Mouse (Mus musculus) lung, embryonic 16.5 days (tissue): ENCODE data around the gene 1700001O22Rik. TPM values are rescaled to one million over a fixed set of nuclear protein-coding genes. Genes with fewer than 3 reads are reported as not detected.

Source experiments
- ATAC-seq: fragments of 200-750 bp; cut with Nextera tagmentation; 2 replicates; pipeline ENCODE4 v1.8.0; 2017; ENCODE audit warnings: low read depth, mild to moderate bottlenecking, moderate library complexity
- H3K27ac ChIP-seq: fragments of 300-500 bp; sonication (generic); 2 replicates; pipeline ENCODE4 v1.5.1; 2014; ENCODE audit warnings: mild to moderate bottlenecking, control low read depth, low read length
- H3K27me3 ChIP-seq: fragments of 300-500 bp; sonication (generic); 2 replicates; pipeline ENCODE4 v1.6.1; 2014; ENCODE audit warnings: low read depth, low read length, mixed read lengths; ENCODE audit not compliant: control insufficient read depth, insufficient read depth
- H3K36me3 ChIP-seq: fragments of 300-500 bp; sonication (generic); 2 replicates; pipeline ENCODE4 v1.6.1; 2014; ENCODE audit warnings: low read length; ENCODE audit not compliant: control insufficient read depth, insufficient read depth
- H3K4me1 ChIP-seq: fragments of 300-500 bp; sonication (generic); replicated peaks from 2 replicates; pipeline ENCODE4 v1.6.1; 2014; ENCODE audit warnings: low read length, mixed read lengths; ENCODE audit not compliant: control insufficient read depth, insufficient read depth
- H3K4me2 ChIP-seq: fragments of 300-500 bp; sonication (generic); 2 replicates; pipeline ENCODE4 v1.6.1; 2014; ENCODE audit warnings: low read depth, low read length, control low read depth
- H3K4me3 ChIP-seq: fragments of 300-500 bp; sonication (generic); 2 replicates; pipeline ENCODE4 v1.5.1; 2014; ENCODE audit warnings: mild to moderate bottlenecking, low read length, control low read depth
- H3K9ac ChIP-seq: fragments of 300-500 bp; sonication (generic); 2 replicates; pipeline ENCODE4 v1.6.1; 2014; ENCODE audit warnings: low read length, control low read depth
- H3K9me3 ChIP-seq: fragments of 300-500 bp; sonication (generic); 2 replicates; pipeline ENCODE4 v1.6.1; 2016; ENCODE audit warnings: low read length; ENCODE audit not compliant: control insufficient read depth
- WGBS: fragments of 180-500 bp; shearing (Covaris S2); extraction: QIAGEN DNeasy Blood & Tissue Kit; methylation state at CpG from one replicate; pipeline ENCODE4 v1.1.7; 2014; 5-methylcytosine and 5-hydroxymethylcytosine counted together
- polyA plus RNA-seq: library from polyadenylated mRNA; unstranded; fragments of >200 nt; fragmentation: Nextera tagmentation; extraction: Ambion mirVana; gene quantifications from 2 replicates; pipeline ENCODE4 v1.2.1, GENCODE M21; 2015

1700001O22Rik gene
- polyA plus RNA-seq, 1 experiment from 2014 or later = 4.2 TPM

DNA sequence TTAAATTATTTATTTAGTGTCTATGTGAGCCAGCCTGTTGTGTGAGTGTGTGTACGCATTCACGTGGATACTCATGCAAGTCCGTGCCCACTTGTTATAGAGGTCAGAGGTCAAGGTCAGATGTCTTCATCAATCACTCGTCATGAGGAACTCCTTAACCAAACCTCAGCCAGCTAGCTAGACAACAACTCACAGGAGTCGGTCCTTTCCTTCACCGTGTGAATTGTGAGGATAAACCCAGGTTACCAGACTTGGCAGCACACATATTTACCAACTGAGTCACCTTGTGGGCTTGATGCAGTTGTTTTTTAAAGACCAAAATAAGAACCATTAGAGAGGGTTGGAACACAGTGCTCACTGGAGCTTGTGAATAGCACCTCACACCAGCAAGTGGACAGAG, 42.8 kb downstream of the 1700001O22Rik start:
- no peak overlapping the region for H3K9ac ChIP-seq
- ATAC-seq = no peak
- no peak overlapping the region for H3K27ac ChIP-seq
- no peak overlapping the region for H3K4me3 ChIP-seq
- H3K4me2 ChIP-seq = no peak overlapping the region
- no peaks in the 10 kb centered on the region for H3K27me3 ChIP-seq
- peaks cover 10% of the 10 kb centered on the region; the same call in 1 of the 2 replicates for H3K9me3 ChIP-seq
- no peaks in the 10 kb centered on the region for H3K36me3 ChIP-seq
- WGBS = 44% methylated on average over 6 of the region's 6 CpGs
- H3K4me1 ChIP-seq = peaks cover 33% of the 10 kb centered on the region

DNA sequence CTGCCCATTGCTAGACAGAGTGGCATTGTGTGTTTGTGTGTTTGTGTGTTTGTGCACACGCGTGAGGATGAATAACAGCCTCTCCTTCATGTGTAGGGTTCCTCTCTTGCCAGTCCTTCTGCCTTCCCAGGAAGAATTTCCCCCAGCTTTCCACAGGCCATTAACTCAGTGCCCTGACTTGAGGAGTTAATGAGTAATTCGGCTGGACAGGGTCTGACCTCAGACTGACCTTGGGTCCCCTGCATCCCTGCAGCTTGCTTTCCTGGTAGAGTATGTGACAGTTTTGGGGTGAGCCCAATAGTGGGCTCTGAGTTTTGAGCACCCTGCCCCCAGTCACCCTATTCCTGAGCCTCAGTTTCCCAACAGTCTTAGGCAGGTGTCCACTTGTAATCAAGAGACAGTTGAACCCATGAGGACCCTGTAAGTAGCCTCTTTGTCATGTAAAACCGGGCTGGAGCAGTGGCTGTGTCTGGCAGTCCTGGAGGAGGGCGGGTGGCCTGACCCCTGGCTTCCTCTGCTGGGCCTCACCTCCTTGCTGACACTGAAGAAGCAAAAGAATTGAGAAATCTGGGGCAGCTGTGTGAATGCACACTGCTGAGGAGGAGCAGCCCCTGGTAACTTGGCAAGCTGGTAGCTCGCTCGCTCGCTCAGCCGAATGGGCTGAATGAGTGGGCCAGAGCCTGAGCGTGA, 43.5 kb downstream of the 1700001O22Rik start:
- Histone ChIP-seq H3K4me1 (peaks cover 35% of the 10 kb centered on the region), H3K36me3 (no peaks in the 10 kb centered on the region), H3K4me3 (no peak overlapping the region), H3K4me2 (no peak overlapping the region), H3K27ac (peak overlapping the region; percentile 98), H3K9me3 (peaks cover 11% of the 10 kb centered on the region; the same call in 1 of the 2 replicates), H3K9ac (0 out of 2 replicates have a peak overlapping the region, but pooled peaks have one; percentile 54), H3K27me3 (no peaks in the 10 kb centered on the region)
- ATAC-seq = no peak
- 57% methylated on average over 10 of the region's 10 CpGs for WGBS

DNA sequence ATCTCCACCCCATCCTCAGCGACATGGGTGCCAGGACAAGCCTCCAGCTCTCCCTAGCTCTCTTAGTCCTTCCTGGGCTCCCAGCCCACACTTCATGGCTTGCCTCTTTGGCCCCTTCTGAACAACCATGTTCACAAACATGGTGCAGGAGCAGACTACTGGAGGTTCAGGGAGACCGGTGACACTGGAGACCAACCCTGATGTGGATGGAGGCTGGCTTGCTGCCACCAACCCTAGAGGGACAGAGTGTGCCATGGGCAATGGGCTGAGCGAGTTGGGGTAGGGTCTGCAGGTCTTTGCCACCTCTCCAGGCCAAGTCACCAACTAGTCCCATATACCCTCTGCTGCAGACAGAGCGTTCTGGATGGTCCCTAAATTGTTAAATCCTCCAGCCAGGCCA, 44.0 kb downstream of the 1700001O22Rik start:
- no peak overlapping the region for H3K4me3 ChIP-seq
- H3K4me2 ChIP-seq = no peak overlapping the region
- WGBS = 70% methylated on average over 4 of the region's 4 CpGs
- peak overlapping the region; percentile 98 for H3K27ac ChIP-seq
- peaks cover 7% of the 10 kb centered on the region; the same call in 1 of the 2 replicates for H3K9me3 ChIP-seq
- peak overlapping the region; percentile 54 for H3K9ac ChIP-seq
- no peaks in the 10 kb centered on the region for H3K36me3 ChIP-seq
- peaks cover 38% of the 10 kb centered on the region for H3K4me1 ChIP-seq
- H3K27me3 ChIP-seq = no peaks in the 10 kb centered on the region
- ATAC-seq = no peak

DNA sequence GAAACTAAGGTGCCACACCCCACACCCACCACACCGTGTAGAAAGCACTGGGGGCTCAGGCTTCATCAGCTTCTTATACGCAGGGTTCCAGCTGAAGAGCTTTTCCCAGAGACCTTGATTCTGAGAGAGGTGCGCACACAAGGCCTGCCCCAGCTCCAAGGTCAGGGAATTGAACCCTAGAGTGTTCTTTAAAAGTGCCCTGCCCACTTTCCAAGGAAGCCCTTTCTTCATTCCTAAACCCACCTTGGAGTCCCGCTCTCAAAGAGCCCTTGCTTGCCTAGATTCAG, 44.4 kb downstream of the 1700001O22Rik start:
- Histone ChIP-seq H3K27ac (peak overlapping the region; percentile 98), H3K4me1 (peaks cover 38% of the 10 kb centered on the region), H3K9ac (peak overlapping the region; percentile 54), H3K27me3 (no peaks in the 10 kb centered on the region), H3K36me3 (no peaks in the 10 kb centered on the region), H3K9me3 (peaks cover 6% of the 10 kb centered on the region; the same call in 1 of the 2 replicates), H3K4me2 (peak overlapping the region; percentile 37), H3K4me3 (no peak overlapping the region)
- ATAC-seq = no peak
- WGBS = 40% methylated on average over 4 of the region's 4 CpGs

DNA sequence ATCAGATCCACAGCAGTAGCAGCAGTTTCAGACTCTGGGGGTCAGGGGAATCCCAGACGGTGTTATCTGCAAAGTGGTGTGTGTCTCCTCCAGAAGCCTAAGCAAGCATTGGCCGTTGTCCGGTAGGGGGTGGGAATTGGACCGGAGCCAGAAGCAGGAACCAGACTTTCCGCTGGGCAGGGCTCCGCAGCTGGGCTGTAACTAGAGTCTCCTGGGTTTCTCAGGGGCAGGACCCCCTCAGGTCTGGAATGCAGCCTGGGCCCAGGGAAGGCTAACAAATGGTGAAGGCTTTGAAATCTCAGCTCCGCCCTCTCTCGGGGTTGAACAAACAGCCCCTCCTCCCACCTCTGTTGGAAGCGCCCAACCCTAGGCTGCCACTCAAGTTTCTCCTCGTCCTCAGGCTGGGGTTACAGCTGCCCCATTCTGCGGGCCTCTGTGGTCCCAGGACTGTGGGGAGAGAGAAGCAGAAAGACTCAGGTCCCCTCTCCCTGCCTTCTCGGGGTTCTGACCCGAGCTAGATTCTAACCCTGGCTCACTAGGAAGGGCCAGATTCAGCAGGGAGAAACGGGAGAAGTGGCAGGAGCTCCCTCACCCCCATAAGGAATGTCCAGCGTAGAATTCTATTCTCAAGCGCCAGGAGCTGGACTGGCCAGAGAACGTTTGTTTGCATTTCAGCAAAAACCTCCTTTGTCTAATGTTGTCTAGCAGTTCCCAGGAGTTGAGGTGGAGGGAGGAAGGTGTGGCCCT, 44.9 kb downstream of the 1700001O22Rik start:
- H3K4me1 ChIP-seq = peaks cover 39% of the 10 kb centered on the region
- H3K9ac ChIP-seq = peak overlapping the region; percentile 54
- H3K36me3 ChIP-seq = no peaks in the 10 kb centered on the region
- 0 out of 2 replicates have a peak overlapping the region, but pooled peaks have one; percentile 14 for H3K4me3 ChIP-seq
- peaks cover 6% of the 10 kb centered on the region; the same call in 1 of the 2 replicates for H3K9me3 ChIP-seq
- peak overlapping the region; percentile 98 for H3K27ac ChIP-seq
- peak overlapping the region; percentile 37 for H3K4me2 ChIP-seq
- 3% methylated on average over 17 of the region's 17 CpGs for WGBS
- no peaks in the 10 kb centered on the region for H3K27me3 ChIP-seq
- peak; percentile 95 for ATAC-seq

DNA sequence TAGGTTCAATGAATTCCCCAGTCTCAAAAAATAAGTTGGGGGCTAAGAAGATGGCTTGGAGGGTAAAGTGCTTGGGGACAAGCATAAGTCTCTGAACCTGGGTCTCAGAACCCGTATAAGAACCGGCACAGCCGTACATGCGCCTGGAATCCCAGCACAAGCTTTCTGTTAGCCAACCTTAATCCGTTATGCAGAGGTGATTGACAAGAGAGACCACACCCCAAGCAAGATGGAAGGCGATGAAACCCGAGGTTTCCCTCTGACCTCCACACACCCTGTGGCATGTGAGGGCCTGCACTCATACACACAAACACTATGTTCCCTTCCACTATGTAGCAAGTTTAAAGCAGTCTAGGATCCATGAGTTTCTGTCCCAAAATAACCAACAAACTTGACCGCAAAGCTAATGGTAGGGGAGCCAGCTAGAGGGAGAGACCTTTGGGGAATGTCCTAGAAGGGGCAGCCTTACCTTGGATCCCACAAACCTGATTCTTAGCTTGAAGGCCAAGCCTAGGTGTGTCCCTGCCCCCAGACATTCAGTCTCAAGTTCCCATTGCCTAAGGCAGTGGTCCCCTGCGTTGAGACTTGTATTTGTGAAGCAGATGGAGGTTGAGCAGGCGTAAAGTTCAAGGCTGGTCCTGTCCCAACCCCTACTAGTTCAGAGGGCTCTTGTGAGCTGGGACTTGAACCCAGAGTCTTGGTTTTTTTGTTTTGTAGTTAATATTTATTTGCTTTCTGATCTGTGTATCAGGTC, 46.3 kb downstream of the 1700001O22Rik start:
- Histone ChIP-seq H3K4me3 (no peak overlapping the region), H3K9ac (no peak overlapping the region), H3K9me3 (peaks cover 6% of the 10 kb centered on the region; the same call in 1 of the 2 replicates), H3K27me3 (no peaks in the 10 kb centered on the region), H3K4me2 (no peak overlapping the region), H3K36me3 (no peaks in the 10 kb centered on the region), H3K27ac (peak overlapping the region; percentile 98), H3K4me1 (peaks cover 45% of the 10 kb centered on the region)
- WGBS = 81% methylated on average over 10 of the region's 10 CpGs
- ATAC-seq = no peak

DNA sequence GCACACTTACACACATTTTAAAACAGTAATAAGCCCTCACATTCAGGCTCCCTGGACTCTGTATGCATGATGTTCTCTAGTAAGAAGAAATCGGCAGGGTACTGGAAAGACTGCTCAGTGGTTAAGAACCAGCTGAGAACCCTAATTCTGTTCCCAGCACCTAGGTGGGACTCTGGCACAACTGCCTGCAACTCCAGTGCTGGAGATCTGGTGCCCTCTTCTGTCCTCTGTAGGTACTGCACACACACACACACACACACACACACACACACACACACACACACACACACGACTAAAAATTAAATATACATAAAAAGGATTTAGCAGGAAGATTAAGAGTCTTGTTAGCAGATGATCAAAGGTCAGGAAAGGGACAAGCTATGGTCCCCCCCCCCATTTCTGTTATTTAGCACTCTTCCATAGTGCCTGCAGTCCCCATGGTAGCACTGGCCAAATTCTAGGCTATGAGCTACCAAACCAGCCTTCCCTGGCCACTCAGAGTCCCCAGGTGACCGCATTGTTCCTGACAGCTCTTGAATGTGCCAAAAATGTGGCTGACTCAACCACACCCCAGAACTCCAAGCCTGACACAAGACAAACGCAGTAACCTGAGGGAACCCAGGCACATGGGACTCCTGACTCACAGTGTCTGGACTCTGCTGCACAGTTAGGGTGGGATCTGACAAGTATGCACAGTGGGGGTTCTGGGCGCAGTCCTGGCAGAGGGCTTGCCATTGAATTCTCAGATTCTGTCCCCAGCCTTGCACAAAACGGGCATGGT, 47.3 kb downstream of the 1700001O22Rik start:
- no peak for ATAC-seq
- 84% methylated on average over 6 of the region's 6 CpGs for WGBS
- Histone ChIP-seq H3K36me3 (no peaks in the 10 kb centered on the region), H3K27me3 (no peaks in the 10 kb centered on the region), H3K4me3 (no peak overlapping the region), H3K9ac (no peak overlapping the region), H3K4me2 (no peak overlapping the region), H3K4me1 (peaks cover 45% of the 10 kb centered on the region), H3K27ac (peak overlapping the region; percentile 2), H3K9me3 (peaks cover 6% of the 10 kb centered on the region; the same call in 1 of the 2 replicates)

DNA sequence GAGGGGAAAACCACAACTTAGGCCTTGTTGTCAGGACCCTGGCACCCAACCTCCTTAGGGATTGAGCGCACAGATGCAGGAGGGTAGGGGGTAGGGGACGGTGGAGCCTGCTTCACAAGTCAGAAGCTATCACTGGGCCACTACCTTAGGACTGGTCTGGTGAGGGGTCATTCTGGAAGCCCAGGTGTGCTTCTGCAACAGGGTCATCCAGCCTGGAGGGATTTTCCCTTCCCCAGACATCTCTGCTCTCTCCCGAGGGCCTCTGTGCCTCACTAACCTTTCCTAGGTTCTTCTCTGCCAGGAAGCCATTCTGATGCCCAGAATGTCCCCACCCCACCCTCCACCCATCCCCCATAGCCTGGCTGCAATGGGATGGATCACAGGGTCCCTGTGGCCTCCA, 48.6 kb downstream of the 1700001O22Rik start:
- WGBS = 70% methylated on average over 3 of the region's 3 CpGs
- Histone ChIP-seq H3K9ac (peak overlapping the region; percentile 8; the same call in 1 of the 2 replicates), H3K9me3 (peaks cover 6% of the 10 kb centered on the region; the same call in 1 of the 2 replicates), H3K36me3 (no peaks in the 10 kb centered on the region), H3K27ac (peak overlapping the region; percentile 43; the same call in 1 of the 2 replicates), H3K27me3 (no peaks in the 10 kb centered on the region), H3K4me1 (peaks cover 38% of the 10 kb centered on the region), H3K4me3 (no peak overlapping the region), H3K4me2 (no peak overlapping the region)
- ATAC-seq = no peak
